Mouse (Mus musculus) neural tube, embryonic 14.5 days (tissue): ENCODE measurements around the gene Fcgr3. TPM values are rescaled to one million over a fixed set of nuclear protein-coding genes. Genes with fewer than 3 reads are reported as not detected.
A peak's percentile ranks its signal among the peaks of the same experiment; 100 is the strongest.
"Not testable (repeated sequence)": the region's sequence is repeated elsewhere in the genome, so short reads cannot be mapped to it uniquely, and the experiment has no call there.

Source experiments
- ATAC-seq: fragments of 200-750 bp; cut with Nextera tagmentation; 2 replicates; pipeline ENCODE4 v1.8.0; 2017; ENCODE audit warnings: low read depth, mild to moderate bottlenecking, moderate TSS enrichment, moderate library complexity
- H3K27ac ChIP-seq: fragments of 300-500 bp; sonication (generic); 2 replicates; pipeline ENCODE4 v1.5.1; 2014; ENCODE audit warnings: low read depth, mild to moderate bottlenecking, control low read depth, low read length, moderate library complexity, mixed read lengths
- H3K27me3 ChIP-seq: fragments of 300-500 bp; sonication (generic); 2 replicates; pipeline ENCODE4 v1.6.1; 2014; ENCODE audit warnings: low read length; ENCODE audit not compliant: control insufficient read depth, insufficient read depth
- H3K36me3 ChIP-seq: fragments of 300-500 bp; sonication (generic); 2 replicates; pipeline ENCODE4 v1.6.1; 2014; ENCODE audit warnings: low read length, mixed read lengths; ENCODE audit not compliant: control insufficient read depth, insufficient read depth
- H3K4me1 ChIP-seq: fragments of 300-500 bp; sonication (generic); 2 replicates; pipeline ENCODE4 v1.6.1; 2014; ENCODE audit warnings: low read length; ENCODE audit not compliant: control insufficient read depth, insufficient read depth
- H3K4me2 ChIP-seq: fragments of 300-500 bp; sonication (generic); 2 replicates; pipeline ENCODE4 v1.6.1; 2014; ENCODE audit warnings: mild to moderate bottlenecking, low read depth, low read length, control low read depth
- H3K4me3 ChIP-seq: fragments of 300-500 bp; sonication (generic); 2 replicates; pipeline ENCODE4 v1.5.1; 2014; ENCODE audit warnings: low read depth, low read length, control low read depth, mixed read lengths
- H3K9ac ChIP-seq: fragments of 300-500 bp; sonication (generic); replicated peaks from 2 replicates; pipeline ENCODE4 v1.6.1; 2014; ENCODE audit warnings: low read depth, mild to moderate bottlenecking, control low read depth, low read length, mixed read lengths
- H3K9me3 ChIP-seq: fragments of 300-500 bp; sonication (generic); 2 replicates; pipeline ENCODE4 v1.6.1; 2016; ENCODE audit warnings: low read length; ENCODE audit not compliant: control insufficient read depth
- WGBS: fragments of 180-500 bp; shearing (Covaris S2); extraction: QIAGEN DNeasy Blood & Tissue Kit; methylation state at CpG from one replicate; pipeline ENCODE4 v1.1.7; 2014; 5-methylcytosine and 5-hydroxymethylcytosine counted together
- polyA plus RNA-seq: library from polyadenylated mRNA; unstranded; fragments of >200 nt; fragmentation: Nextera tagmentation; extraction: Ambion mirVana; gene quantifications from 2 replicates; pipeline ENCODE4 v1.2.1, GENCODE M21; 2014

Fcgr3 gene
- polyA plus RNA-seq, 1 experiment from 2014 or later, result 5.5 TPM

DNA sequence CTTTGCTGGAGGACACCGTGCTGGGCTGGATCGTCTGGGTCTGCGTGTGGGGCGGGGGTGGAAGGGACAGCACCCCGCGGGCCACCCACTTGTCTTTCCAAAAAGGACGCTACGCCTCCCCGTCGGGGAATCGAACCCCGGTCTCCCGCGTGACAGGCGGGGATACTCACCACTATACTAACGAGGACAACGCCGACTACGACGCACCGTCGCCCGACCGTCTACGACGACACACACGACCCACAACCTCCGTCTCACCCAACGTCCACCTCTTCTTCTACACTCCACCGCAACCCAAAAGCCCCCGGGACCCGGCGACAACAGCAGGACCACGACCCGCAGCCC lies 480 bp upstream of the Fcgr3 start:
- peaks cover 20% of the 10 kb centered on the region for H3K27me3 ChIP-seq
- H3K36me3 ChIP-seq, H3K4me2 ChIP-seq, H3K27ac ChIP-seq, H3K4me3 ChIP-seq, H3K9me3 ChIP-seq, H3K4me1 ChIP-seq, H3K9ac ChIP-seq: not testable (repeated sequence)
- peak; percentile 54 for ATAC-seq
- 0% methylated on average over 15 of the region's 35 CpGs for WGBS

DNA sequence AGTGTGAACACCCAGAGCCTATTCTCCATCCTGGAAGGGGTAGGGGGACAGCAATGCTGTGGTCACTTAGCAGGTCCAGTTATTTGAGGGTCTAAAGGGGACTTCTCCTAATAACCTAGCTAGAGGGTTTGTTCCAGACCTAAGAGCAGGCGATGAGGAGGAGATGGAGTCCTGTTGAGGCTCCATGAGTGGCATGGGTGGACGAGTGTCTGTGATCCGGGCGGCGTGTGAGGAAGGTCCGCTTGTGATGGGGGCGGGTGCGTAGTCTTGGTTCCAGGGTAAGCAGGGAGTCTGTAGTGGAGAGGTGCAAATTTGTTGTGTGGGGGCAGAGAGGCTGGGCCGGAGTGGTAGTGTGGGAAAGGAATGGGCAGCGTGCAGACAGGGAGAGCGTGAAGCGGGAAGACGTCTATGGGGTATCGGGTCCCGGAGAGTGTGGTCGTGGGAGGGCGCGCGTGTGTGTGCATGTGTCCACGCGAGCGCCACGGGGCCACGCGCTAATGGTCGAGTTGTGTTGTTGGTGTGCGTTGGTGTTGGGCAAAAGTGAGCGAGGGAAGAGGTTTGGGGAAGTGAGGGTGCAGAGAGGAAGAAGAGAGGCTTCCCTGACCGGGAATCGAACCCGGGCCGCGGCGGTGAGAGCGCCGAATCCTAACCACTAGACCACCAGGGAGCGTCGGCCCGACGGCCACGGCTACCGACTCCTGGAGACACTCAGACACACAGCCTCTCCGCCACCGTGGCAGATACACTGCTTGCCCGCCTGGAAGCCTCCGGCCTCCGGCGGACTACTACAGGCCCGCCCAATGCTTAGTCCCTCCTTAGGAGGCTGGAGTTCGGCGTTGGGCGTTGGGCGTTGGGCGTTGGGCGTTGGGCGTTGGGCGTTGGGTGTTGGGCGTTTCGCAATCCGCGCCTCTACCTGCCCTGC lies 905 bp downstream of the Fcgr3 start:
- peak; percentile 70 for ATAC-seq
- H3K9ac ChIP-seq, H3K36me3 ChIP-seq, H3K9me3 ChIP-seq, H3K4me1 ChIP-seq, H3K27ac ChIP-seq: not testable (repeated sequence)
- peak overlapping the region; percentile 33 for H3K4me3 ChIP-seq
- peak overlapping the region; percentile 43 for H3K4me2 ChIP-seq
- 8% methylated on average over 37 of the region's 61 CpGs for WGBS
- H3K27me3 ChIP-seq, result peaks cover 14% of the 10 kb centered on the region

DNA sequence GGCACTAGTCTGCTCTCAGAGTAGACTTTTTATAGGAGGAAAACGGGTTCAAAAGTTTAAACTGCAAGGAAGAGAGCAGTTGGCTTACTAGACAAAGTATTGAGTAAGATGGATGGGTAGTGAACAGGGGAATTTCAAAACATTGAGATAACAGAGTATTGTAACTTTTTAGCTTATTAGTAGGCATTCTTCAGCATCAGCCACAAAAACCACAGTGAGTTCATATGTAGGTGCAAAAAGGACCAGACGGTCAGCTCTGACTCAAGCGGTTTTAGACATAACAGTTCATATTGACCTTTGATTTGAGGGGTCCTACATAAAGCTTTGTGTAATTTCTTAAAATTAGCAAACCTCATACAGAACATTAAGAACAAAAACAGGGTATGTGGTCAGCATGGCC lies 3.2 kb downstream of the Fcgr3 start:
- Histone ChIP-seq H3K27me3 (peaks cover 12% of the 10 kb centered on the region), H3K9ac (no peak overlapping the region), H3K27ac (no peak overlapping the region), H3K4me1 (0 out of 2 replicates have a peak, but pooled peaks cover 3% of the 10 kb centered on the region), H3K36me3 (no peaks in the 10 kb centered on the region), H3K4me2 (no peak overlapping the region), H3K9me3 (no peaks in the 10 kb centered on the region), H3K4me3 (no peak overlapping the region)
- no peak for ATAC-seq
- WGBS, result 93% methylated on average over 3 of the region's 3 CpGs

DNA sequence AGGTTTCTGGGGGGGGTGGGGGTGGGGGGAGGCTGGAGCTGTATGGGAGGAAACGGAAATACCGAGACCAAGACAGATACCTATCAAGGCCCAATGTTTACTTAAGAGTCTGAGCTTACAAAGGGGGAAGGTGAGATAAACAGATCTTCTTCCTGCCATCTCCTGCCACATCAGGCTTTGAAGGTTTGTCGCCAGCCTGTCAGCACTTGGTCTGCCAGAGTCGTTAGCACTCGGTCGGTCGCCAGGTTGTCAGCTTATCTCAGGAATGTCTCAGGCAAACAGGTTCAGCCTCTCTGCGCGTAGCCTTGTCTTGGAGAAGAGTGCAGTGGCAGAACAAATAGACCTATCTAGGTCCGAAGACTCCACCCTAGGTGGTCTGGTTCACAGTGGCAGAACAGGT lies 4.3 kb downstream of the Fcgr3 start:
- no peak overlapping the region for H3K4me2 ChIP-seq
- no peak for ATAC-seq
- no peak overlapping the region for H3K9ac ChIP-seq
- no peak overlapping the region for H3K27ac ChIP-seq
- no peaks in the 10 kb centered on the region for H3K9me3 ChIP-seq
- H3K27me3 ChIP-seq, result peaks cover 12% of the 10 kb centered on the region
- H3K4me3 ChIP-seq, result no peak overlapping the region
- 0 out of 2 replicates have a peak, but pooled peaks cover 3% of the 10 kb centered on the region for H3K4me1 ChIP-seq
- 66% methylated on average over 10 of the region's 10 CpGs for WGBS
- no peaks in the 10 kb centered on the region for H3K36me3 ChIP-seq

DNA sequence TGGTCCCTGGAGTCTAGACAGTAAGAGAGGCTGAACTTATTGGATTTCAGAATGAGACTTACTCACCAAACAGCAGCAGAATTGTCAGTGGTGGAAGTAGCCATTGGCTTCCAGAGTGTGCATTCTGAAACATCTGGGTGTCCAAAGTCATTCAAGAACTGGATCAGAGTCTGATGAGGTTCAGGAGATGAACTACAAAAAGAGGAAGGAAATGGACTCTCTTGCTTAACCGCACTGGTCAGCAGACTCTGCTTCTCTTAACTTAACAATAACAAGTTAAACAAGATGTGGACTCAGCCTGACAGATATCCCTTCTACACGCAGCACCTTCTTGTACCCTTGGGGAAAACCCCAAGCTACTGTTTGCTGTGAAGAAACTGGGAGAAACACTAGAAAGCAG lies 5.5 kb downstream of the Fcgr3 start:
- whole genome bisulfite sequencing, result 83% methylated on average over 2 of the region's 2 CpGs

DNA sequence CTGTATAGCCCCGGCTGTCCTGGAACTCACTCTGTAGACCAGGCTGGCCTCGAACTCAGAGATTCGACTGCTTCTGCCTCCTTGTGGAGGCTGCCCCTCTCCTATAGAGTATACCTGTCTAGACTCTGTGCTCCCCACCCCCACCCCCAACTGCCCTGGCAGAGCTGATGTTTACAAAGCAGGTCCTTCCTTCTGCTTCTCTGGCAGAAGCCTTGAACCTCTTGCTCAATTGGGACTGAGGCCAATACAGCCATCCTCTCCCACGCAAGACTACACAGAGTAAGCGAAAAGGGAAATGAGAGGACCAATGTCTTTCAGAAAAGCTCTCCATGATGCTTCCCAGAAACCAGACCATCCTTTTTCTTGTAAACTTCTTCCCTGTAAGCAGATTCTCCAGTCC lies 7.5 kb downstream of the Fcgr3 start:
- Histone ChIP-seq H3K4me2 (no peak overlapping the region), H3K9me3 (no peaks in the 10 kb centered on the region), H3K36me3 (no peaks in the 10 kb centered on the region), H3K4me1 (no peaks in the 10 kb centered on the region), H3K9ac (no peak overlapping the region), H3K27me3 (no peaks in the 10 kb centered on the region), H3K27ac (no peak overlapping the region), H3K4me3 (no peak overlapping the region)
- 93% methylated on average over 5 of the region's 5 CpGs for WGBS
- ATAC-seq, result no peak

More for the DNA sequence above, 5.5 kb downstream of the Fcgr3 start:
- Histone ChIP-seq H3K27ac (no peak overlapping the region), H3K4me3 (no peak overlapping the region), H3K27me3 (peaks cover 8% of the 10 kb centered on the region), H3K4me2 (no peak overlapping the region), H3K9me3 (no peaks in the 10 kb centered on the region), H3K4me1 (no peaks in the 10 kb centered on the region), H3K36me3 (no peaks in the 10 kb centered on the region), H3K9ac (no peak overlapping the region)
- no peak for ATAC-seq

DNA sequence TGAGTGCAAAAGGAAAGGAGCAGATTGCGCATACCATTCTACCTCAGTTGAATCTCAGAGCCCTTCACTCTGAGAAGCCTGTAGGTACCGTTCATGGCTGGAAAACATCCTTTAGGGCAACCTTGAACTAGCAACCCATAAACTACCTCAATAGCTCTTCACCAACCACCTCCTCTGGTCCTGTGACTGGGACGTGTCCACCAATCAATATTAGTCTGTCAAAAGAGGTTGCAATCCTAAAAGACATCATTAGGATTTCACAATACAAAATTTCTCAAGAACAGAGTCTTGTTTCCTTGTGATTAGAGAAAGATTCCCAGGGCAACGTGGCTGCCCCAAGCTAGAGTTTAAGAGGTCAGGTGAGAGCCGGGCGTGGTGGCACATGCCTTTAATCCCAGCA lies 11.4 kb downstream of the Fcgr3 start:
- Histone ChIP-seq H3K27me3 (no peaks in the 10 kb centered on the region), H3K36me3 (no peaks in the 10 kb centered on the region), H3K4me3 (no peak overlapping the region), H3K9me3 (no peaks in the 10 kb centered on the region), H3K4me1 (no peaks in the 10 kb centered on the region), H3K4me2 (no peak overlapping the region), H3K27ac (no peak overlapping the region), H3K9ac (no peak overlapping the region)
- ATAC-seq, result no peak
- WGBS, result 92% methylated on average over 6 of the region's 6 CpGs

DNA sequence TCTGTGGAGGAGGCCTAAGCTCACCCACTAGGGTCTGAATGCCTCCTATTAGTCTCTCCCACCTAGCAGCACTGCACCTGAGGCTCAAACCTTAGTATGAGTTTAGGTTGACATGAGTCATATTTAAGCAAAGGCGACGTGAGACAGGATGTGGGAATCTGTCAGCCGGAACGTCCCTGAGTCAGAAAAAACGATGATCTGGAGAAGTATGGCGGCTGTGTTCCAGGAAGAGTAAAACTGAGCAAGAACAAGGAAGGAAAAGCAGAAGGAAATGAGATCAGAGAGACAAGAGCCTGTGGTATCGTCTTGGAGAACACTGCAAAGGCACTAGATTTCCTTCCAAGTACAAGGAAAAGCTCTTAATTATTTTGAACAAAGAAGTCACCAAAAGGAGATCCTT lies 14.0 kb downstream of the Fcgr3 start:
- Histone ChIP-seq H3K9ac (no peak overlapping the region), H3K27me3 (no peaks in the 10 kb centered on the region), H3K4me3 (no peak overlapping the region), H3K4me2 (no peak overlapping the region), H3K36me3 (no peaks in the 10 kb centered on the region), H3K9me3 (no peaks in the 10 kb centered on the region), H3K4me1 (no peaks in the 10 kb centered on the region), H3K27ac (no peak overlapping the region)
- no peak for ATAC-seq
- 86% methylated on average over 7 of the region's 7 CpGs for WGBS

DNA sequence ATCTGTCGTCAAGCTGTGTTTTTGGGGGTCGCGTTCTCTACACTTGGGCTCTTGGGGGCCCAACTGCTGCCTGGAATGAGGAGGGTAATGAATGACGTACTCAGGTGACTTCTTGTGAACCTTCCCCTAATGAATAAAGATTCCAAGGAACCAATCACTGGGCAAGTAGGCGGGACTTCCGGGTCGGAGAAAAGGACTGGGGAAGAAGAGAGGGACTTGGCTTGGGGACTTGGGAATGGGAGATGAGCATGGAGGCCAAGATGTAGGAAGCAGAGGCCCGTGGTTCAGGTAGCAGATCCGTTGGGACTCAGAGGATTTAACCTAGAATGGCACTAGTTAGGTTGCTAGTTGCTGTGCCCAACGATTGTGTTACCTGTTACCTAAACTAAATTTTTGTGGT lies 15.5 kb downstream of the Fcgr3 start:
- Histone ChIP-seq H3K36me3 (no peaks in the 10 kb centered on the region), H3K4me1 (no peaks in the 10 kb centered on the region), H3K27ac (no peak overlapping the region), H3K4me2 (no peak overlapping the region), H3K9ac (no peak overlapping the region), H3K4me3 (no peak overlapping the region), H3K9me3 (no peaks in the 10 kb centered on the region), H3K27me3 (no peaks in the 10 kb centered on the region)
- ATAC-seq, result no peak
- WGBS, result 49% methylated on average over 10 of the region's 10 CpGs
